Mouse (Mus musculus): ENCODE measurements at regions not wholly inside any gene's neighbourhood (a gene's known extent, or its start where the extent isn't known, plus 50 kb on each side); places are given as distances from the start of the nearest gene placed in this dataset.

- no peak for DNase-seq (ENCODE audit: inconsistent ontology term)
Measured at GRCm38 (mm10) chr1:105117888-105118287, 238.6 kb downstream of the Rnf152 start.

- no peak for DNase-seq (ENCODE audit: inconsistent ontology term)
Measured at GRCm38 (mm10) chr1:105116231-105116630, 240.3 kb downstream of the Rnf152 start.

GRCm38 (mm10) chr1:105115391-105115790 is 241.1 kb downstream of the Rnf152 start:
- DNase-seq (ENCODE audit: inconsistent ontology term): no peak

- DNase-seq (ENCODE audit: inconsistent ontology term): no peak
Measured at GRCm38 (mm10) chr1:105114835-105115234, 241.7 kb downstream of the Rnf152 start.

GRCm38 (mm10) chr1:105112762-105113525 is 243.6 kb downstream of the Rnf152 start:
- no peak for DNase-seq (ENCODE audit: inconsistent ontology term)

- peak; percentile 49 for DNase-seq (ENCODE audit: inconsistent ontology term)
Measured at GRCm38 (mm10) chr1:105111236-105111635, 245.3 kb downstream of the Rnf152 start.

GRCm38 (mm10) chr1:105110581-105111210 is 245.8 kb downstream of the Rnf152 start:
- DNase-seq (ENCODE audit: inconsistent ontology term): peak; percentile 14

- DNase-seq (ENCODE audit: inconsistent ontology term): no peak
Measured at GRCm38 (mm10) chr1:105107836-105108235, 248.7 kb downstream of the Rnf152 start.

GRCm38 (mm10) chr1:105107257-105107656 is 249.3 kb downstream of the Rnf152 start:
- no peak for DNase-seq (ENCODE audit: inconsistent ontology term)

GRCm38 (mm10) chr1:105105211-105105610 is 251.3 kb downstream of the Rnf152 start:
- no peak for DNase-seq (ENCODE audit: inconsistent ontology term)

- no peak for DNase-seq (ENCODE audit: inconsistent ontology term)
Measured at GRCm38 (mm10) chr1:105095091-105095490, 261.4 kb downstream of the Rnf152 start.

- DNase-seq (ENCODE audit: inconsistent ontology term): no peak
Measured at GRCm38 (mm10) chr1:105094500-105094899, 262.0 kb downstream of the Rnf152 start.

- DNase-seq (ENCODE audit: inconsistent ontology term): no peak
Measured at GRCm38 (mm10) chr1:105093875-105094274, 262.6 kb downstream of the Rnf152 start.

- DNase-seq (ENCODE audit: inconsistent ontology term): no peak
Measured at GRCm38 (mm10) chr1:105093012-105093411, 263.5 kb downstream of the Rnf152 start.

GRCm38 (mm10) chr1:105092309-105092904 is 264.1 kb downstream of the Rnf152 start:
- peak; percentile 39 for DNase-seq (ENCODE audit: inconsistent ontology term)

GRCm38 (mm10) chr1:105088765-105089520 is 267.6 kb downstream of the Rnf152 start:
- DNase-seq (ENCODE audit: inconsistent ontology term): no peak

GRCm38 (mm10) chr1:105087623-105088022 is 268.9 kb downstream of the Rnf152 start:
- no peak for DNase-seq (ENCODE audit: inconsistent ontology term)

- DNase-seq (ENCODE audit: inconsistent ontology term): no peak
Measured at GRCm38 (mm10) chr1:105084556-105084955, 272.0 kb downstream of the Rnf152 start.

- no peak for DNase-seq (ENCODE audit: inconsistent ontology term)
Measured at GRCm38 (mm10) chr1:105083551-105084103, 272.9 kb downstream of the Rnf152 start.

GRCm38 (mm10) chr1:105082823-105083550 is 273.5 kb downstream of the Rnf152 start:
- DNase-seq (ENCODE audit: inconsistent ontology term): no peak

- DNase-seq (ENCODE audit: inconsistent ontology term): no peak
Measured at GRCm38 (mm10) chr1:105081942-105082341, 274.6 kb downstream of the Rnf152 start.
